Mouse (Mus musculus) forebrain, embryonic 10.5 days (tissue): ENCODE measurements around the gene 1700102P08Rik. TPM values are rescaled to one million over a fixed set of nuclear protein-coding genes. Genes with fewer than 3 reads are reported as not detected.

Experiments
- DNase-seq: peaks from one replicate; pipeline ENCODE4 v3.0.0-alpha.2; 2017; ENCODE audit warnings: low spot score; ENCODE audit errors: extremely low spot score
- H3K27ac ChIP-seq: fragments of 300-500 bp; sonication (generic); 2 replicates; pipeline ENCODE4 v1.5.1; 2016; ENCODE audit warnings: mild to moderate bottlenecking
- H3K27me3 ChIP-seq: fragments of 300-500 bp; sonication (generic); 2 replicates; pipeline ENCODE4 v1.6.1; 2016; ENCODE audit warnings: mild to moderate bottlenecking; ENCODE audit not compliant: poor library complexity, severe bottlenecking
- H3K36me3 ChIP-seq: fragments of 300-500 bp; sonication (generic); replicated peaks from 2 replicates; pipeline ENCODE4 v1.6.1; 2016; ENCODE audit warnings: mild to moderate bottlenecking, moderate library complexity
- H3K4me1 ChIP-seq: fragments of 300-500 bp; sonication (generic); 2 replicates; pipeline ENCODE4 v1.6.1; 2016
- H3K4me3 ChIP-seq: fragments of 300-500 bp; sonication (generic); 2 replicates; pipeline ENCODE4 v1.5.1; 2016; ENCODE audit warnings: mild to moderate bottlenecking, moderate library complexity
- H3K9me3 ChIP-seq: fragments of 300-500 bp; sonication (generic); 2 replicates; pipeline ENCODE4 v1.6.1; 2016; ENCODE audit warnings: mild to moderate bottlenecking, moderate library complexity
- WGBS: fragments of 180-500 bp; shearing (Covaris S2); methylation state at CpG from one replicate; pipeline ENCODE4 v1.1.7; 2016; 5-methylcytosine and 5-hydroxymethylcytosine counted together
- polyA plus RNA-seq: library from polyadenylated mRNA; unstranded; fragments of >200 nt; fragmentation: Nextera tagmentation; extraction: Ambion mirVana; gene quantifications from 2 replicates; pipeline ENCODE4 v1.2.1, GENCODE M21; 2016

The 1700102P08Rik gene
- polyA plus RNA-seq, 1 experiment from 2014 or later: 0.60 TPM

GRCm38 (mm10) chr9:108386816-108387215 is 5.8 kb upstream of the 1700102P08Rik start:
- Histone ChIP-seq H3K9me3 (no peaks in the 10 kb centered on the region), H3K4me3 (no peak overlapping the region), H3K27ac (no peak overlapping the region), H3K36me3 (peaks cover 95% of the 10 kb centered on the region), H3K4me1 (no peaks in the 10 kb centered on the region), H3K27me3 (no peaks in the 10 kb centered on the region)
- DNase-seq: no peak
- WGBS: 88% methylated on average over 4 of the region's 4 CpGs

GRCm38 (mm10) chr9:108388601-108389000 is 4.0 kb upstream of the 1700102P08Rik start:
- no peak for DNase-seq
- no peak overlapping the region for H3K27ac ChIP-seq
- H3K9me3 ChIP-seq: no peaks in the 10 kb centered on the region
- H3K4me1 ChIP-seq: peaks cover 7% of the 10 kb centered on the region
- H3K36me3 ChIP-seq: peaks cover 95% of the 10 kb centered on the region
- WGBS: 93% methylated on average over 10 of the region's 10 CpGs
- no peaks in the 10 kb centered on the region for H3K27me3 ChIP-seq
- H3K4me3 ChIP-seq: no peak overlapping the region

- Histone ChIP-seq H3K27ac (no peak overlapping the region), H3K9me3 (no peaks in the 10 kb centered on the region), H3K36me3 (peaks cover 95% of the 10 kb centered on the region), H3K4me1 (peaks cover 7% of the 10 kb centered on the region), H3K4me3 (no peak overlapping the region), H3K27me3 (no peaks in the 10 kb centered on the region)
- WGBS: 91% methylated on average over 6 of the region's 6 CpGs
- DNase-seq: no peak
Observed at GRCm38 (mm10) chr9:108389220-108389619, 3.4 kb upstream of the 1700102P08Rik start.

GRCm38 (mm10) chr9:108394191-108394590 is 1.6 kb downstream of the 1700102P08Rik start:
- H3K27me3 ChIP-seq: no peaks in the 10 kb centered on the region
- H3K27ac ChIP-seq: no peak overlapping the region
- H3K36me3 ChIP-seq: peaks cover 51% of the 10 kb centered on the region
- no peak for DNase-seq
- H3K4me3 ChIP-seq: no peak overlapping the region
- no peaks in the 10 kb centered on the region for H3K9me3 ChIP-seq
- WGBS: 93% methylated on average over 6 of the region's 6 CpGs
- peaks cover 7% of the 10 kb centered on the region for H3K4me1 ChIP-seq

GRCm38 (mm10) chr9:108395427-108395826 is 2.8 kb downstream of the 1700102P08Rik start:
- H3K27me3 ChIP-seq: no peaks in the 10 kb centered on the region
- peaks cover 7% of the 10 kb centered on the region for H3K4me1 ChIP-seq
- WGBS: 86% methylated on average over 1 of the region's 1 CpGs
- DNase-seq: no peak
- H3K9me3 ChIP-seq: no peaks in the 10 kb centered on the region
- H3K27ac ChIP-seq: no peak overlapping the region
- H3K4me3 ChIP-seq: no peak overlapping the region
- peaks cover 41% of the 10 kb centered on the region for H3K36me3 ChIP-seq

- Histone ChIP-seq H3K36me3 (peaks cover 12% of the 10 kb centered on the region), H3K27me3 (no peaks in the 10 kb centered on the region), H3K4me3 (no peak overlapping the region), H3K27ac (no peak overlapping the region), H3K4me1 (peaks cover 9% of the 10 kb centered on the region), H3K9me3 (no peaks in the 10 kb centered on the region)
- WGBS: 95% methylated on average over 3 of the region's 3 CpGs
- DNase-seq: no peak
Observed at GRCm38 (mm10) chr9:108398324-108398723, 5.7 kb downstream of the 1700102P08Rik start.

GRCm38 (mm10) chr9:108401186-108401960 is 8.8 kb downstream of the 1700102P08Rik start:
- no peak for DNase-seq
- WGBS: 75% methylated on average over 7 of the region's 7 CpGs
- H3K4me1 ChIP-seq: peaks cover 9% of the 10 kb centered on the region
- H3K4me3 ChIP-seq: no peak overlapping the region
- no peaks in the 10 kb centered on the region for H3K27me3 ChIP-seq
- no peaks in the 10 kb centered on the region for H3K9me3 ChIP-seq
- H3K36me3 ChIP-seq: no peaks in the 10 kb centered on the region
- no peak overlapping the region for H3K27ac ChIP-seq

- Histone ChIP-seq H3K36me3 (no peaks in the 10 kb centered on the region), H3K27ac (no peak overlapping the region)
- WGBS: 92% methylated on average over 4 of the region's 4 CpGs
Observed at GRCm38 (mm10) chr9:108403081-108403480, 10.5 kb downstream of the 1700102P08Rik start.

GRCm38 (mm10) chr9:108404451-108404850 is 11.8 kb downstream of the 1700102P08Rik start:
- peaks cover 9% of the 10 kb centered on the region for H3K4me1 ChIP-seq
- 85% methylated on average over 8 of the region's 8 CpGs for WGBS
- H3K4me3 ChIP-seq: no peak overlapping the region
- H3K36me3 ChIP-seq: no peaks in the 10 kb centered on the region
- no peak overlapping the region for H3K27ac ChIP-seq
- H3K9me3 ChIP-seq: no peaks in the 10 kb centered on the region
- no peak for DNase-seq
- H3K27me3 ChIP-seq: no peaks in the 10 kb centered on the region

More at GRCm38 (mm10) chr9:108403081-108403480, 10.5 kb downstream of the 1700102P08Rik start:
- DNase-seq: no peak
- Histone ChIP-seq H3K9me3 (no peaks in the 10 kb centered on the region), H3K4me1 (peaks cover 9% of the 10 kb centered on the region), H3K27me3 (no peaks in the 10 kb centered on the region), H3K4me3 (no peak overlapping the region)

- no peak overlapping the region for H3K27ac ChIP-seq
- 0 out of 2 replicates have a peak, but pooled peaks cover 3% of the 10 kb centered on the region for H3K4me1 ChIP-seq
- no peaks in the 10 kb centered on the region for H3K27me3 ChIP-seq
- H3K9me3 ChIP-seq: no peaks in the 10 kb centered on the region
- 88% methylated on average over 4 of the region's 4 CpGs for WGBS
- no peaks in the 10 kb centered on the region for H3K36me3 ChIP-seq
- H3K4me3 ChIP-seq: no peak overlapping the region
- no peak for DNase-seq
Observed at GRCm38 (mm10) chr9:108409535-108409934, 16.9 kb downstream of the 1700102P08Rik start.

- Histone ChIP-seq H3K36me3 (no peaks in the 10 kb centered on the region), H3K27ac (no peak overlapping the region), H3K4me3 (no peak overlapping the region), H3K4me1 (0 out of 2 replicates have a peak, but pooled peaks cover 3% of the 10 kb centered on the region), H3K27me3 (no peaks in the 10 kb centered on the region), H3K9me3 (no peaks in the 10 kb centered on the region)
- no peak for DNase-seq
- WGBS: 86% methylated on average over 9 of the region's 9 CpGs
Observed at GRCm38 (mm10) chr9:108411381-108411942, 18.9 kb downstream of the 1700102P08Rik start.

GRCm38 (mm10) chr9:108412221-108412620 is 19.6 kb downstream of the 1700102P08Rik start:
- 0 out of 2 replicates have a peak, but pooled peaks cover 3% of the 10 kb centered on the region for H3K4me1 ChIP-seq
- 70% methylated on average over 1 of the region's 1 CpGs for WGBS
- no peaks in the 10 kb centered on the region for H3K9me3 ChIP-seq
- H3K27ac ChIP-seq: no peak overlapping the region
- DNase-seq: no peak
- H3K27me3 ChIP-seq: no peaks in the 10 kb centered on the region
- H3K36me3 ChIP-seq: no peaks in the 10 kb centered on the region
- no peak overlapping the region for H3K4me3 ChIP-seq

- Histone ChIP-seq H3K4me1 (peaks cover 5% of the 10 kb centered on the region), H3K36me3 (no peaks in the 10 kb centered on the region), H3K27me3 (no peaks in the 10 kb centered on the region), H3K4me3 (no peak within 1 kb of the TSS), H3K9me3 (no peaks in the 10 kb centered on the region), H3K27ac (no peak within 1 kb of the TSS)
- no peak for DNase-seq
Observed at GRCm38 (mm10) chr9:108428384-108428783, 35.8 kb downstream of the 1700102P08Rik start, which contains the start of gene Ccdc36. TSS of gene Ccdc36 (minus strand) at chr9:108428484.
